Mouse (Mus musculus): ENCODE results near the gene Ttc8. TPM values are rescaled to one million over a fixed set of nuclear protein-coding genes. Genes with fewer than 3 reads are reported as not detected.

Ttc8 gene
- polyA plus RNA-seq, 1 experiment from 2014 or later, result 39.2 TPM

DNA sequence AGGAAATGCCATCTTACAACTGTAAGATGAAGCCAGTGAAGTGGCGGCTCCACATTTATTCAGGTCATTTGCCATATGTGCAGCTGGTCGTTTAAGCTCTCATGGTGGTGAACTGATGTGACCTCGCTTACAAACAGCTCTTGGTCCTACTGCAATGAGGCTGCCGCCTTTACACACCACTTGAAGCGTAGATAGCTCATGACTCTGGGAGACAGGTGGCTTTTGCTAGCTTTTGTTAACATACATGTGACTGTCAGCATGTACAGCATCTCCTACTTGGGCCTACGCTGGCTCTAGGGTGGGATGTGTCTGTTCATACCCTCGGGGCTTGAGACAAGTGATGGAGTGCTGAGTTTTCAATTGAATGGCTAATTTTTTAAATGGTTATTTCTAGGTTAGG, 40.6 kb downstream of the Ttc8 start:
- Histone ChIP-seq H3K36me3 (ENCODE audit: control insufficient read depth, insufficient read depth) (peaks cover 2% of the 10 kb centered on the region; the same call in 1 of the 2 replicates), H3K4me2 (ENCODE audit: low read length) (no peak overlapping the region), H3K4me3 (replicated peaks; ENCODE audit: low read length) (no peak overlapping the region), H3K27me3 (replicated peaks; ENCODE audit: control insufficient read depth, insufficient read depth, low read length) (no peaks in the 10 kb centered on the region), H3K27ac (ENCODE audit: low read length) (no peak overlapping the region), H3K9ac (replicated peaks; ENCODE audit: low read depth, low read length) (no peak overlapping the region), H3K9me3 (ENCODE audit: control insufficient read depth, low read length) (no peaks in the 10 kb centered on the region), H3K4me1 (replicated peaks; ENCODE audit: control insufficient read depth, insufficient read depth, low read length) (peaks cover 15% of the 10 kb centered on the region)
- WGBS, result 66% methylated on average over 7 of the region's 7 CpGs
- peak; percentile 69 for ATAC-seq

DNA sequence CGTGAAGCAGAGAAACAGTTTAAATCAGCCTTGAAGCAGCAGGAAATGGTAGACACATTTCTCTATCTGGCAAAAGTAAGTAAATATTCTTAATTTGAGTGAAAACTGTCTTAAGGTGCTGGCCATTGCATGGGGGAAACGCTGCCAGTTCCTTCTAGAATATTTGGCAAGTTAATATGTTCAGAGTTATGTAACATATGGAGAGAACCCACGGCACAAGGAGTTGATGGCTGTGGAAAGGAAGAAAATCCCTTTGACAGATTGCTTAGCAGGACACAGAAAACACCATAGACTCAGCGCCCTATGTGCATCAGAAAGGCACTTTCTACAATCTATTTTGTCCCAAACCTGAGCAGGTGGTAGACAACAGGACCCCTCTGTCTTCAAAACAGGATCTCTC, 41.0 kb downstream of the Ttc8 start:
- Histone ChIP-seq H3K4me2 (ENCODE audit: low read length) (no peak overlapping the region), H3K9me3 (ENCODE audit: control insufficient read depth, low read length) (no peaks in the 10 kb centered on the region), H3K36me3 (ENCODE audit: control insufficient read depth, insufficient read depth) (0 out of 2 replicates have a peak, but pooled peaks cover 2% of the 10 kb centered on the region), H3K27me3 (replicated peaks; ENCODE audit: control insufficient read depth, insufficient read depth, low read length) (no peaks in the 10 kb centered on the region), H3K4me1 (replicated peaks; ENCODE audit: control insufficient read depth, insufficient read depth, low read length) (peaks cover 15% of the 10 kb centered on the region), H3K4me3 (replicated peaks; ENCODE audit: low read length) (no peak overlapping the region), H3K27ac (ENCODE audit: low read length) (peak overlapping the region; percentile 44; the same call in 1 of the 2 replicates), H3K9ac (replicated peaks; ENCODE audit: low read depth, low read length) (no peak overlapping the region)
- ATAC-seq, result peak; percentile 79
- 60% methylated on average over 4 of the region's 4 CpGs for WGBS

DNA sequence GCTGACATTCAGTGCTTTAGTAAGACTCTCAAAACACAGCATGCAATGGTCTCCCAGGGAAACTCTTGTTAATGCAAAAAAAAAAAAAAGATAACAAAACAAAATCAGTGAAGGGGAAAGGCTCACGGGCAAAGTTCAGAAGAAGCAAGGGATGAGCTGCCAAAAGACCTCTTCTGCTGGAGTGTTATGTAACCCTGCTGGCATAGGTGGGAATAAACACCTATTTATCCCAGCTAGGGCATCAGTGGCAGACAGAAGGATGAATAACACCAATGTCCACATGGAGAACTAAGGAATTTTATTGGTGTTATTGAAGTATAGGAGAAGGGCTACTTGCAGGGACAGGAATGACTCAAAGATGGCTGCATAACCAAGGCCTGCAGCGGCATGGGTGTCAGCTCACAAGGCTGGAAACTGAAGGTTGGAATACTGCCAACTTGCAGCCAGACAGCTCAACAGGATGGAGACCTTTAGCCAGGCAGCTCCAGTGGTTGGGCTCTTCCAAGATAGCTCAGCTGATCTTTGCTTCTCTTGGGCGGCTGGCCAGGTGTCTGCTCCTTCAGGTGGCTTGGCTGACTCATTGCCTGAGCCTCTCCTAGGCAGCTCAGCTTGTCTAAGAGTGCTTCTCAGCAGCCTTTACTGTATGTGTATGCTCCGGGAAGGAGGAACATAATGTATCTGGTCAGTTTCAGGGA, 45.2 kb downstream of the Ttc8 start:
- Histone ChIP-seq H3K9me3 (ENCODE audit: control insufficient read depth, low read length) (no peaks in the 10 kb centered on the region), H3K9ac (replicated peaks; ENCODE audit: low read depth, low read length) (no peak overlapping the region), H3K27ac (ENCODE audit: low read length) (no peak overlapping the region), H3K27me3 (replicated peaks; ENCODE audit: control insufficient read depth, insufficient read depth, low read length) (no peaks in the 10 kb centered on the region), H3K4me1 (replicated peaks; ENCODE audit: control insufficient read depth, insufficient read depth, low read length) (peaks cover 14% of the 10 kb centered on the region), H3K4me3 (replicated peaks; ENCODE audit: low read length) (no peak overlapping the region), H3K4me2 (ENCODE audit: low read length) (no peak overlapping the region), H3K36me3 (ENCODE audit: control insufficient read depth, insufficient read depth) (no peaks in the 10 kb centered on the region)
- no peak for ATAC-seq
- WGBS, result 60% methylated on average over 4 of the region's 4 CpGs

DNA sequence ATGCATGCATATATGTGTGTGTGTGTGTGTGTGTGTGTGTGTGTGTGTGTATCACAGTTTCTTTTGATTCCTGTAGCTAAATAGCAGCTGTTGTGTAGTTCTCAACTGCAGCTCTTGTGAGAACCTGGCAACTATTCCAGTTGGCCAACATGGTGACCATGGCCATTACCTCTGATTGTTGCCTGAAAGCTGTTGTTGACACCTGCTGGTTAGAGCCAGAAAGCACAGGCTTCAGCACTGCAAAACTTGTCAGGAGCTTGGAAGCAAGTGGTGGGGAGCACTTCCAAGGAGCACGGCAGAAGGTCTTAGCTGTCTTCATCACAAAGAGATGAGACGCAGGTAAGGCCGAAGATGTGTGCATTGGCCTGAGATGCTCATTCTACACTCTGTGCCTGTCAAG, 51.9 kb downstream of the Ttc8 start:
- Histone ChIP-seq H3K4me1 (replicated peaks; ENCODE audit: control insufficient read depth, insufficient read depth, low read length) (peaks cover 5% of the 10 kb centered on the region), H3K36me3 (ENCODE audit: control insufficient read depth, insufficient read depth) (peaks cover 8% of the 10 kb centered on the region; the same call in 1 of the 2 replicates), H3K9me3 (ENCODE audit: control insufficient read depth, low read length) (no peaks in the 10 kb centered on the region), H3K9ac (replicated peaks; ENCODE audit: low read depth, low read length) (no peak overlapping the region), H3K4me2 (ENCODE audit: low read length) (no peak overlapping the region), H3K27me3 (replicated peaks; ENCODE audit: control insufficient read depth, insufficient read depth, low read length) (no peaks in the 10 kb centered on the region), H3K4me3 (replicated peaks; ENCODE audit: low read length) (no peak overlapping the region), H3K27ac (ENCODE audit: low read length) (no peak overlapping the region)
- WGBS, result 95% methylated on average over 3 of the region's 3 CpGs
- no peak for ATAC-seq

DNA sequence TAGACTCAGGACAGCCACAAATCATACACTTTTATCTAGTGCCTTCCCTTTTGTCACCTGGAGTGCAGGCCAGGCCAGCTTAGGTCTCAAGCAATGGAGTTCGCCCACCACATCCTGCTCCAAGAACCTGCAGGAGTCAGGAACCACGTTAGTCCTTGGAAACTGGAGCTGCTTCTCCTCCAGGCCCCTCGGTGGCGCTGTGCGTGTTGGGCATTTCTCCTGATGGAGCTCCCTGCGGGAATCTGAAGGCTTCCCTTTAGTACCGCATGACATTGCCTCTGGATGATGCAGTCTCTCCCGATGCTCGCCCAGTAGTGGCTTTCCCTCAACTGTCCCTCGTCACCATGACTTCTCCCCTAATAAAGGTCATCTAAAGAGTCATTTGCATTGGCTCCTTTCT, 53.1 kb downstream of the Ttc8 start:
- Histone ChIP-seq H3K36me3 (ENCODE audit: control insufficient read depth, insufficient read depth) (peaks cover 14% of the 10 kb centered on the region), H3K9ac (replicated peaks; ENCODE audit: low read depth, low read length) (no peak overlapping the region), H3K9me3 (ENCODE audit: control insufficient read depth, low read length) (no peaks in the 10 kb centered on the region), H3K4me3 (replicated peaks; ENCODE audit: low read length) (no peak overlapping the region), H3K27ac (ENCODE audit: low read length) (no peak overlapping the region), H3K4me2 (ENCODE audit: low read length) (no peak overlapping the region), H3K27me3 (replicated peaks; ENCODE audit: control insufficient read depth, insufficient read depth, low read length) (no peaks in the 10 kb centered on the region), H3K4me1 (replicated peaks; ENCODE audit: control insufficient read depth, insufficient read depth, low read length) (peaks cover 5% of the 10 kb centered on the region)
- ATAC-seq, result no peak
- 88% methylated on average over 10 of the region's 10 CpGs for WGBS

DNA sequence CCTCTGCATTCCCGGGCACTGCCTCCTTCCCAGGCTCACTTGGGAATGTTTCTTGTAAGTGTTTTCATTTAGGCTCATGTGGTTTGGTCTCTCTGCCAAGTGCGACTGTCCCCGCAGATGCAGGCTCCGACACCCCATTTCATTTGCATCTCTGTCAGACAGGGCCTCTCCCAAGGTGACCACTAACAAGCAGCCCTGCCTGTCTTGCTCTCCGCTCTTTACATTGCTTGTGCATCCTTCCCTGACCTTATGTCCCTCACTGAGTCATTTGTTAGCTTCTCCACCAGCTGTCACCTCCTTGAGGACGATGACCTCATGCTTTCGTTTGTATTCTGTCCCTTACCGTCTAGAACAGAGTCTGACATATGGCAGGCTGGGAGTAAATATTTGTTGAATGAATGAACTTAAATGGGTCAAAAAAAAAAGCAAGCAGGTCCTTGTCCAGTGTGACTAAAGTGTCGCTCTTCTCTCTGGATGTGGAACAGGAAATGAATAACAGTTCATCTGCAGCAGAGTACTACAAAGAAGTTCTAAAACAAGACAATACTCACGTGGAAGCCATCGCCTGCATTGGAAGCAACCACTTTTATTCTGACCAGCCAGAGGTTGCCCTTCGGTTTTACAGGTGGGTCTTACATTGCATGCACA, 53.9 kb downstream of the Ttc8 start:
- Histone ChIP-seq H3K36me3 (ENCODE audit: control insufficient read depth, insufficient read depth) (peaks cover 16% of the 10 kb centered on the region), H3K4me1 (replicated peaks; ENCODE audit: control insufficient read depth, insufficient read depth, low read length) (peaks cover 5% of the 10 kb centered on the region), H3K9me3 (ENCODE audit: control insufficient read depth, low read length) (no peaks in the 10 kb centered on the region), H3K9ac (replicated peaks; ENCODE audit: low read depth, low read length) (no peak overlapping the region), H3K27me3 (replicated peaks; ENCODE audit: control insufficient read depth, insufficient read depth, low read length) (no peaks in the 10 kb centered on the region), H3K27ac (ENCODE audit: low read length) (no peak overlapping the region), H3K4me3 (replicated peaks; ENCODE audit: low read length) (no peak overlapping the region), H3K4me2 (ENCODE audit: low read length) (no peak overlapping the region)
- ATAC-seq, result peak; percentile 49
- WGBS, result 38% methylated on average over 12 of the region's 12 CpGs

DNA sequence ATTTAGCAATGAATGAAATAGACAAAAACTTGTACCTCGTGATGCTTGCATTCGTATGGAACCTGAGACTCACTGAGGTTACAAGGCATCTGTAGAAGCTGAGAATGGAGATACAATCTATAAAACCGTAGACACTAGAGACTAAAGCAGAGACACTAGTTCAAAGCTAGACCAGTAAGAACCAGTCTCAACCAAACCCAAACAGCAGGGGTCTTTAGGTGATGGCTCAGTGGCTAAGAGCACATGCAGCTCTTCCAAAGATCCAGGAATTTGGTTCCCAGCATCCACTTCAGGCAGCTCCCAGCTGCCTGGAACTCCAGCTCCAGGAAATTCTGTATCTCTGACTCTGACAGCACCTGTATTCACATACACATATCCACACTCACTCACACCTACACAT, 60.7 kb downstream of the Ttc8 start:
- Histone ChIP-seq H3K4me3 (replicated peaks; ENCODE audit: low read length) (no peak overlapping the region), H3K4me2 (ENCODE audit: low read length) (no peak overlapping the region), H3K4me1 (replicated peaks; ENCODE audit: control insufficient read depth, insufficient read depth, low read length) (no peaks in the 10 kb centered on the region), H3K36me3 (ENCODE audit: control insufficient read depth, insufficient read depth) (peaks cover 17% of the 10 kb centered on the region), H3K9ac (replicated peaks; ENCODE audit: low read depth, low read length) (no peak overlapping the region), H3K9me3 (ENCODE audit: control insufficient read depth, low read length) (no peaks in the 10 kb centered on the region), H3K27ac (ENCODE audit: low read length) (no peak overlapping the region), H3K27me3 (replicated peaks; ENCODE audit: control insufficient read depth, insufficient read depth, low read length) (no peaks in the 10 kb centered on the region)
- WGBS, result 96% methylated on average over 3 of the region's 3 CpGs
- no peak for ATAC-seq

DNA sequence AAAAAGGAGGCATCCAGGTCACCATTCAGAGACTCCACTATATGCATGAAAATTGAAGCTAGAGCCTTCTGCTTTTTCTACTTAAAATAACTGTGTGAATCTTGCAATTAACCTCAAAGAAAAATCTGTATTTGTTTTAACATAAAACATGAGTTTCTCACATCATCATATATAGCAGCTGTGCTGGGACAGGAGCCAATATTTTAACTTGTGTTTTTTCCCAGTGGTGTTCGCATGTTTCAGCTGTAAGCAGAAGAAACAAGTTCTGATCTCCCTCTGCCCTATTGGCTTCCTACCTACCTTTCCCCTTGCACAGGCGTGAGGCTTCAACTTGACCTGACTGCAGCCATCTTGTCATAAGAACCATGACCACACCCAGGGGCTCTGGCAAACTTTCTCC, 64.4 kb downstream of the Ttc8 start:
- H3K9me3 ChIP-seq (ENCODE audit: control insufficient read depth, low read length), result no peaks in the 10 kb centered on the region
- WGBS, result 81% methylated on average over 2 of the region's 2 CpGs
- H3K4me2 ChIP-seq (ENCODE audit: low read length), result no peak overlapping the region
- no peaks in the 10 kb centered on the region for H3K27me3 ChIP-seq (replicated peaks; ENCODE audit: control insufficient read depth, insufficient read depth, low read length)
- peaks cover 3% of the 10 kb centered on the region; the same call in 1 of the 2 replicates for H3K36me3 ChIP-seq (ENCODE audit: control insufficient read depth, insufficient read depth)
- no peak overlapping the region for H3K9ac ChIP-seq (replicated peaks; ENCODE audit: low read depth, low read length)
- no peak overlapping the region for H3K27ac ChIP-seq (ENCODE audit: low read length)
- H3K4me3 ChIP-seq (replicated peaks; ENCODE audit: low read length), result no peak overlapping the region
- ATAC-seq, result no peak
- no peaks in the 10 kb centered on the region for H3K4me1 ChIP-seq (replicated peaks; ENCODE audit: control insufficient read depth, insufficient read depth, low read length)

DNA sequence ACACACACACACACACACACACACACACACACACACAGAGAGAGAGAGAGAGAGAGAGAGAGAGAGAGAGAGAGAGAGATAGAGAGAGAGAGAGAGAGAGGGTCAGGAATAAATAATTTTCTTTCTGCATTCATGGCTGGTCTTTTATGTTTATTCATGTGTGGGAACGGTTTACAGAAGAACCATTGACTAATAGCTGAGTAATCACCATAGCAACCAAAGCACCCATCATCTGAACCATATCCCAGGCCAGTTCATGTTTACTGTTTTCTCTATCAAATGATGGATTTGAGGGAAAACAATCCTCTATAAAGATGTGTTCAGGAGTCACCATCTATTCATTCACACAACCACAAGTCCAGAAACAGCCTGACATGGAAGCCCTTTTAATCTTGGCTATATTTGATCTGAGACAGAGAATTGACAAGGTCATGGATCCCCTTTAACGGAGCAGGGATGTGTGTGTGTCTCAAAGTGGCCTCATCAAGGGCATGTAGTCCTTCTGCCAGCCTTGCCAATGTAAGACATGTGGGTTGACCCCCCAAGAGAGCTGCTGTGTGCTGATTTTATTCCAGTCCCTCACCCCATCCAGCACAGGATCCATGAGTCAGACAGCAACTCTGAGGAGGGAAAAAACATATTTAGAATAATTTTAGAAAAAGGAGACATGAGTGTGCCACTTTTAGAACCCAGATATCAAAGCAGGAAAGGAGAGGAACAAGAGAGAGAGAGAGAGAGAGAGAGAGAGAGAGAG, 70.9 kb downstream of the Ttc8 start:
- 32% methylated on average over 2 of the region's 2 CpGs for WGBS
- no peak overlapping the region for H3K4me2 ChIP-seq (ENCODE audit: low read length)
- H3K27ac ChIP-seq (ENCODE audit: low read length), result no peak overlapping the region
- H3K9ac ChIP-seq (replicated peaks; ENCODE audit: low read depth, low read length), result no peak overlapping the region
- H3K9me3 ChIP-seq (ENCODE audit: control insufficient read depth, low read length), result no peaks in the 10 kb centered on the region
- no peaks in the 10 kb centered on the region for H3K27me3 ChIP-seq (replicated peaks; ENCODE audit: control insufficient read depth, insufficient read depth, low read length)
- H3K36me3 ChIP-seq (ENCODE audit: control insufficient read depth, insufficient read depth), result no peaks in the 10 kb centered on the region
- ATAC-seq, result 0 out of 2 replicates have a peak, but pooled peaks have one; percentile 38
- no peak overlapping the region for H3K4me3 ChIP-seq (replicated peaks; ENCODE audit: low read length)
- H3K4me1 ChIP-seq (replicated peaks; ENCODE audit: control insufficient read depth, insufficient read depth, low read length), result peaks cover 2% of the 10 kb centered on the region; the same call in 1 of the 2 replicates
